Mouse (Mus musculus) liver, embryonic 14.5 days (tissue): ENCODE results near the gene Atp6v1g1.

ENCODE experiments used
- CTCF ChIP-seq: IDR thresholded peaks from 2 replicates; pipeline ENCODE4 v1.5.1; 2016; ENCODE audit warnings: antibody characterized with exemption, low read depth, control low read depth
- EP300 ChIP-seq: IDR thresholded peaks from 2 replicates; pipeline ENCODE4 v1.6.1; 2016; ENCODE audit warnings: antibody characterized with exemption, low read depth

GRCm38 (mm10) chr4:63562742-63563141 lies 18.2 kb downstream of the Atp6v1g1 start:
- peak; percentile 42 for TF ChIP-seq CTCF
- TF ChIP-seq EP300 = no peak
